ENCODE assay signal across 8 mouse cellular contexts in the genomic region with DNA sequence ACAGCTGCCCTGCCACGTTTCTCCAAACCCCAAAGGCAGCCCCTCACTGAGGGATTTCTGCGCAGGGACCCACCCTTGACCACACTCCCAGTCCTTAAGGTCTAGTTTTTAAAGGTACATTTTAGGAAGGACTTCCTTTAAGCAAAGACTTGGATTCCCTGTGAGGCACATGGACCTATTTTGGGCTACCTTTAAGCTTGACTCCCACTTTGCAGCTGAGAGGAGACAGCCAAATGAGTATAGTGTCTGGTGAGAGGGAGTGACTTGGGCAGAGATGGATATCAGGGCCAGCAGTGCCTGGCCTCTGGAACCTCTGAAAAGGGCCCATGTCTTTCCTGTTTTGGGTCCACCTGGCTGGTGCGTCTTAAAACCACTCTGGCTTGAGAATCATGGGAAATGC. TPM values are rescaled to one million over a fixed set of nuclear protein-coding genes. Genes with fewer than 3 reads are reported as not detected.
DNase-seq lines count a peak whose midpoint lies in the region; ATAC-seq and TF ChIP-seq lines count a peak whose summit lies in the region.

No protein-coding gene starts in this region.

- H3K4me1 ChIP-seq in heart, adult 2 months (ENCODE audit: control insufficient read depth, insufficient read depth, low read length): peaks cover 1% of the 10 kb centered on the region; the same call in 1 of the 2 replicates
- peaks cover 9% of the 10 kb centered on the region for H3K4me1 ChIP-seq in liver, embryonic 16.5 days (ENCODE audit: control insufficient read depth, low read depth, low read length)

- peak overlapping the region; percentile 49 for H3K4me3 ChIP-seq in heart, adult 2 months
- H3K4me3 ChIP-seq in liver, embryonic 16.5 days (ENCODE audit: low read depth, low read length): peak overlapping the region; percentile 57

- WGBS in heart, adult 2 months: 53% methylated on average over 3 of the region's 3 CpGs
- 18% methylated on average over 3 of the region's 3 CpGs for whole genome bisulfite sequencing in liver, embryonic 16.5 days (ENCODE audit: insufficient replicate concordance)

- H3K79me2 ChIP-seq in heart, adult 2 months (replicated peaks; ENCODE audit: control insufficient read depth, insufficient read depth, low read length): no peaks in the 10 kb centered on the region

- no peak overlapping the region for H3K27ac ChIP-seq in heart, adult 2 months
- no peak overlapping the region for H3K27ac ChIP-seq in liver, embryonic 16.5 days (ENCODE audit: low read length)

- peak overlapping the region; percentile 69 for H3K9ac ChIP-seq in heart, adult 2 months (ENCODE audit: low read depth, low read length)
- H3K9ac ChIP-seq in liver, embryonic 16.5 days (ENCODE audit: low read depth, low read length): peak overlapping the region; percentile 28; the same call in 1 of the 2 replicates

- no peaks in the 10 kb centered on the region for H3K36me3 ChIP-seq in heart, adult 2 months (ENCODE audit: control insufficient read depth, insufficient read depth, low read length)
- no peaks in the 10 kb centered on the region for H3K36me3 ChIP-seq in liver, embryonic 16.5 days (ENCODE audit: control insufficient read depth, insufficient read depth)

- no peak for ATAC-seq in liver, embryonic 16.5 days (ENCODE audit: low read depth)

- H3K4me2 ChIP-seq in liver, embryonic 16.5 days (ENCODE audit: low read depth, low read length): peak overlapping the region; percentile 82

- DNase-seq in heart, adult 2 months: no peak
- DNase-seq in heart, postnatal 4 days: no peak
- peak; percentile 11 for DNase-seq in thymus, postnatal 0 days (ENCODE audit: low spot score)
- no peak for DNase-seq in thymus, postnatal 36 days
- DNase-seq in cerebellum, adult 18-20 months: no peak
- DNase-seq in cerebellum, postnatal 4 days (ENCODE audit: low spot score in 2 of 2): no peak
- no peak for DNase-seq in kidney, postnatal 10 days

- no peaks in the 10 kb centered on the region for H3K27me3 ChIP-seq in heart, adult 2 months (ENCODE audit: control insufficient read depth, insufficient read depth, low read length)
- H3K27me3 ChIP-seq in liver, embryonic 16.5 days (ENCODE audit: control insufficient read depth, insufficient read depth, low read depth, low read length): peaks cover 15% of the 10 kb centered on the region

- no peaks in the 10 kb centered on the region for H3K9me3 ChIP-seq in liver, embryonic 16.5 days (replicated peaks; ENCODE audit: control insufficient read depth, low read length)

- no peak for TF ChIP-seq EP300 in heart, adult 2 months (IDR thresholded peaks at IDR 0.05; ENCODE audit: insufficient read depth, low read depth, low read length)

- intact Hi-C loops in heart, adult 2 months (cut with DNase I): loop anchor here (1.0 kb wide), 1 partner anchor 53 kb away; no protein-coding TSS in a partner anchor

- no peak for TF ChIP-seq CTCF in heart, adult 2 months (IDR thresholded peaks at IDR 0.05)

- TF ChIP-seq POLR2A in heart, adult 2 months (IDR thresholded peaks at IDR 0.05; ENCODE audit: insufficient read depth, low read depth, low read length): no peak

RNA-seq across cellular contexts. Expression of a gene that starts 50.3 kb away (rescaled TPM):
- total RNA-seq in heart, adult 2 months (2021): 10 to 100 TPM; 41.7 to 47.5 TPM
- 86.8 and 91.1 TPM in 2 replicates for polyA plus RNA-seq in heart, adult 2 months (2012; rRNA removed)
- 100 to 1,000 TPM; 140 to 141 TPM for total RNA-seq in heart, postnatal 4 days (2021)
- polyA plus RNA-seq in thymus, postnatal 0 days (2015; fragmentation: Nextera tagmentation; extraction: Ambion mirVana): 24.2 and 29.9 TPM in 2 replicates
- polyA plus RNA-seq in liver, embryonic 16.5 days (2015; fragmentation: Nextera tagmentation; extraction: Ambion mirVana): 3.9 and 5.3 TPM in 2 replicates
